Mouse (Mus musculus) spleen, adult 2 months (tissue): ENCODE measurements at regions not wholly inside any gene's neighbourhood (a gene's known extent, or its start where the extent isn't known, plus 50 kb on each side); places are given as distances from the start of the nearest gene placed in this dataset.

Experiments
- DNase-seq, 2 experiments: peaks; one replicate each; pipeline versions ENCODE4 v3.0.0 to v3.0.0-alpha.2; 2012 to 2021; ENCODE audit warnings: low spot score in 2 of 2, low read depth in 1 of 2
- H3K27ac ChIP-seq: fragments of 200-500 bp; 2 replicates; pipeline ENCODE4 v1.5.1; 2012; ENCODE audit warnings: low read length, inconsistent platforms; ENCODE audit not compliant: insufficient read depth
- H3K27me3 ChIP-seq: fragments of 200-500 bp; 2 replicates; pipeline ENCODE4 v1.6.1; 2012; ENCODE audit warnings: mild to moderate bottlenecking, moderate library complexity, low read length, inconsistent platforms; ENCODE audit not compliant: control insufficient read depth, insufficient read depth
- H3K36me3 ChIP-seq: fragments of 200-500 bp; 2 replicates; pipeline ENCODE4 v1.6.1; 2012; ENCODE audit warnings: mild to moderate bottlenecking, low read length, inconsistent platforms; ENCODE audit not compliant: control insufficient read depth, insufficient read depth
- H3K4me1 ChIP-seq: fragments of 200-500 bp; 2 replicates; pipeline ENCODE4 v1.6.1; 2011; ENCODE audit warnings: inconsistent platforms; ENCODE audit not compliant: control insufficient read depth, insufficient read depth, insufficient read length
- H3K4me3 ChIP-seq: fragments of 200-500 bp; 2 replicates; pipeline ENCODE4 v1.5.1; 2011; ENCODE audit warnings: mild to moderate bottlenecking, inconsistent platforms; ENCODE audit not compliant: insufficient read depth, insufficient read length; ENCODE audit errors: extremely low read depth
- CTCF ChIP-seq: fragments of 200-500 bp; IDR thresholded peaks from 2 replicates; pipeline ENCODE4 v1.5.1; 2011; ENCODE audit warnings: mild to moderate bottlenecking, inconsistent platforms; ENCODE audit not compliant: insufficient read depth, insufficient read length, insufficient replicate concordance; ENCODE audit errors: extremely low read depth
- POLR2A ChIP-seq: fragments of 200-500 bp; IDR thresholded peaks from 2 replicates; pipeline ENCODE4 v1.6.1; 2011; ENCODE audit warnings: low read depth, low read length, inconsistent platforms
- WGBS: fragments of 180-500 bp; shearing (Covaris S2); methylation state at CpG from one replicate; pipeline ENCODE4 v1.1.7; 2018; 5-methylcytosine and 5-hydroxymethylcytosine counted together

DNA sequence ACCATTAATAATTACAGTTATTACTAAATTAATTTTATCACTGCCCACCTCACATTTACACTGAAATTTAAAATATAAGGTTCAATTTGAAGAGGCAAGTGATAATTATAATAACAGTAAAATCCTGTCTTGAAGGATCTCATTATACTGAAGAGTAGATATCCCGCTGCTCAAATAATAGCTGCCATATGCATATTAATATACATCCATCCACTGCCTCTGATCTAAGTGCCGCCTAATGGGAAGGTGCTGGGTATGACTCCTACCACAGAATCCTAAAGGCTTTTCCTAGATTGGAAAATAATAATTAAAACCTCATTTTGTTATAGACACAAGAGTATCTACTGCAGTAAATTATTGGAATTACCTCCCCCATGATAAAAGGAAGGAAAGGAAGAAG lies 307.5 kb upstream of the Prkcq start:
- Histone ChIP-seq H3K36me3 (no peaks in the 10 kb centered on the region), H3K27ac (no peak overlapping the region), H3K27me3 (no peaks in the 10 kb centered on the region), H3K4me3 (no peak overlapping the region), H3K4me1 (no peaks in the 10 kb centered on the region)
- TF ChIP-seq CTCF (no peak), POLR2A (no peak)
- no peak for DNase-seq
- 88% methylated on average over 2 of the region's 2 CpGs for WGBS

DNA sequence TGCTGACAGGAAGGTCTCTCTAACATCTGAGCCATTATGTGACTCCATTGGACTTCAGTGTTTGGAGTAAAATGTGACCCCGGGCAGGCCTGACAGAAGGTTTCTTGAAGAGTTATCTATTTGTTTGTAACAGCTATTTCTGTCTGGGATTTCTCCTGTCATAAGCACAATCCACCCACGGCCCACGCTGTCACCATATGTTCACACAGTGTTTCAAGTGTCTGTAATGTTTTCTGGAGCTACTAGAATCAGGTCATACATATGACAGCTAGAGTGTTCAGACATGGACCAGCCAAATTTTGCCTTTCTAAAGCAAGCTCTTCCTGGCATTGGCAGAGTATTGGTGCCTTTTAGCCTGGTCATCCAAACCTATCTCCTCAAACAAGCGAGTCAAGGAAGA lies 297.6 kb upstream of the Prkcq start:
- DNase-seq: no peak
- H3K36me3 ChIP-seq: no peaks in the 10 kb centered on the region
- 88% methylated on average over 4 of the region's 4 CpGs for WGBS
- H3K4me3 ChIP-seq: no peak overlapping the region
- TF ChIP-seq POLR2A (no peak), CTCF (no peak)
- no peaks in the 10 kb centered on the region for H3K27me3 ChIP-seq
- H3K4me1 ChIP-seq: no peaks in the 10 kb centered on the region
- no peak overlapping the region for H3K27ac ChIP-seq

DNA sequence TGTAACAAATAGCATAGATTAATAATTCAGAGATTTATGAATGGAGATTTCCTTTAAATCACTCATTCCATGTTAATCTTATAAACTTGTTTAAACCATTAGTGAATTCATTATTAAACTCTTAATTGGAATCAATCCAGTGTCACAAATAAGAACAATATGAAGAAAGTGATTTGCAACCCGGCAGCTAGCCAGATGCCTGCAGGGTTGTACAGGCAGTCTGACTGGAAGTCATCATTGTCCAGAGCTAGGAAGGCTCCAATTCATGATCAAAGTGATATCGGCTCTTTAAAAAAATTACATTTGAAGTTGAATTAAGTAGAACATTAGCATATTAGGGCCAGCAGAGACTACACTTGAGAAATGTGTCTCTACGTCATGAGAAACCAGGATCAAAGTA lies 270.0 kb upstream of the Prkcq start:
- Histone ChIP-seq H3K36me3 (no peaks in the 10 kb centered on the region), H3K4me1 (no peaks in the 10 kb centered on the region), H3K4me3 (no peak overlapping the region), H3K27me3 (no peaks in the 10 kb centered on the region), H3K27ac (no peak overlapping the region)
- WGBS: 93% methylated on average over 3 of the region's 3 CpGs
- no peak for DNase-seq
- TF ChIP-seq POLR2A: no peak
- no peak for TF ChIP-seq CTCF

DNA sequence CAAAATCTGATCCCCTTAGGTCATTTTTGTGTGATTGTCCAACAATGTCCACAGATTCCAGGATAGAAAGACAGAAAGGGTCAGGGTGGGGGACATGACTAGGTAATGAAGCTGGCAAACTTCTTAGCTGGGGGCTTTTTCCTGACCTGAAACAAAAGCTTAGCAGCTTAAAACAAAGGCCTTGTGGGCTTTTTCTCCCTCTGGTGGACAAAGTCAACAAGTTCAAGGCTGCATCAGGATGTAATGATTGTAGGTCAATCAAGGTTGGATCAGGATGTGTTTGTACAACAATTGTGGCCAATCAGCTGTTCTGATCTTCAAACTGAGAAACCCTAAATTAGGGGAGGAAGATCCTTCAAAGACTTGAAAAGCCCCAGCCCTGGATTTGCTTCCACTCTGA lies 252.0 kb upstream of the Prkcq start:
- Histone ChIP-seq H3K27me3 (no peaks in the 10 kb centered on the region), H3K27ac (no peak overlapping the region), H3K4me1 (no peaks in the 10 kb centered on the region), H3K4me3 (no peak overlapping the region), H3K36me3 (no peaks in the 10 kb centered on the region)
- TF ChIP-seq CTCF (no peak), POLR2A (no peak)
- DNase-seq: no peak

DNA sequence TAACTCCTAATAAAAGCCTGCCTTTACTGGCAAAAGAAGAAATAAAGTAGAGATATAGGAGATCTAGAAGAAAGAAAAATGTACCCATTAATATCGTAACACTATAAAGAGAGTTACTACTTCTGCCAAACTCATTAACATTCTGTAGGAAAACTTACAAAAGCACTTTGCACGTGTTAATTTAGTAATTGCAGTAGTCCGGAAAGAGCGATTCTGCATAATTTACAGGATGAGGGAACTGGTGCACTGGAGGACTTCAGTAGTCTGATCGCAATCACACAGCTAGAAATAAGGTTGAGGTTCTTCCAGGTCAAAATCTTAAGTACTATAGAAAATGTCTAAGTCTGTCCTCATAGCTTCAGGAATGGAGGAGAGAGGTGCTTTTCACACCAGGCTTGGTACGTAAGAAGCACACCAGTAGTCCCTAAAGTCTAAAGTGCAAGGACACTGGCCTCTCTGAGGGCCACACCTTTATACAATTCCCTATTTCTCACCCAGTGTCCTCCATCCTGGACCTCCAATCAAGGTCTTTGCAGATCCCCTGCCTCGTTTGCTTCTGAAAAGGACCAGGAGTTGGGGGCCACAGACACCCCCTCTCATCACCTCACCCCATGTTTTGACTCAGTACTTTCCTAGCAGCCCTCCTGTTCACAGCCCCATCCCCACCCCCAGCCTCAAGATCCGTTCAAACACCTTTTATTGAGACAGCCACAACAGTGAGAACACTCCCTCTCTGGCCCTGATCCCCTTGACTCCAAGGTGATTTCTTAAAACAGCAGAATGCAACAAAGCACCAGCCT lies 251.0 kb upstream of the Prkcq start:
- no peak overlapping the region for H3K27ac ChIP-seq
- H3K27me3 ChIP-seq: no peaks in the 10 kb centered on the region
- DNase-seq: no peak
- WGBS: 71% methylated on average over 8 of the region's 8 CpGs
- H3K36me3 ChIP-seq: no peaks in the 10 kb centered on the region
- no peak overlapping the region for H3K4me3 ChIP-seq
- TF ChIP-seq POLR2A (no peak), CTCF (no peak)
- no peaks in the 10 kb centered on the region for H3K4me1 ChIP-seq

DNA sequence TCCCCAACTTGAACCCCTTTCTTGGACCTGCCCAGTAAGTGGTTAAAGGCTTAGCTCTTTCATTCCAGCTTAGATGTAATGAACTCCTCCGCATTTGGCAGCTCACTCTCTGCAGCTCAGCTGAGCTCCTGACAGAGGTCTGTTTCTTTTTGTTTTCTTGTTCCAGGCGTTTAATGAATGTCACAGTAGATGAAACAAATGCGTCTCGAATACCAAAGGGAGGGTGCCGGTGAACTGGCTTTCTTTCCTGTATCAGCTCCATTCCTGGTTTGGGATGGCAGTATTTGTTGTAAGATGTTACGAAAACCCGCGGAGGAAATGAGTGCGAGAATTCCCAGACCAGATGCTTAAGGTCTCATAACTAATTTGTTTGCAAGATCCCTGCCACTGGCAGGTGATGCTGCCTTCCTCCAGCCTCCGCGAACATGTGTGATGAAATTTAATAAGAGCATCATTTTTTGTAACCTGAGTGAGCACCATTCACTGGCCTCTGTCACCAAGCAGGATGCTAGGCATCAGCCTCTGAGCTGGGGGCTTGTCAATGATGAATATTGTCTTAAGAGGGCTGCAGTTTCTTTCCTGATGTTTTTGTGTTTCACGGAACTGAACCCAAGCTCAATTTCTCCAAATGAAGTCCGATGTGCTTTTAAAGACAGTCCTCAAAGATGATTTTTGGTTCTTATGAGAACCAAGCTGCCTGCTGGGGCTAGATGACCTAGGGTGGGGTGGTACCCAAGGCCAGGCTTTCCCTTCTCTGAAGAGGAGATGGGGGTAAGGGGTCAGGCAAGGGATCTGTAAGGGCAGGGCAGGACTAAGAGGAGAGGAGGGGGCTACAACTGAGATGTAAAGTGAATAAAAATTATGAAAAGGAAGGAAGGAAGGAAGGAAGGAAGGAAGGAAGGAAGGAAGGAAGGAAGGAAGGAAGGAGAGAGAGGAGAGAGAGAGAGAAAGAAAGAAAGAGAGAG lies 250.1 kb upstream of the Prkcq start:
- no peak for TF ChIP-seq CTCF
- no peak for TF ChIP-seq POLR2A
- no peak for DNase-seq
- Histone ChIP-seq H3K27me3 (no peaks in the 10 kb centered on the region), H3K27ac (no peak overlapping the region), H3K4me1 (no peaks in the 10 kb centered on the region), H3K4me3 (no peak overlapping the region), H3K36me3 (no peaks in the 10 kb centered on the region)
- WGBS: 52% methylated on average over 13 of the region's 13 CpGs

DNA sequence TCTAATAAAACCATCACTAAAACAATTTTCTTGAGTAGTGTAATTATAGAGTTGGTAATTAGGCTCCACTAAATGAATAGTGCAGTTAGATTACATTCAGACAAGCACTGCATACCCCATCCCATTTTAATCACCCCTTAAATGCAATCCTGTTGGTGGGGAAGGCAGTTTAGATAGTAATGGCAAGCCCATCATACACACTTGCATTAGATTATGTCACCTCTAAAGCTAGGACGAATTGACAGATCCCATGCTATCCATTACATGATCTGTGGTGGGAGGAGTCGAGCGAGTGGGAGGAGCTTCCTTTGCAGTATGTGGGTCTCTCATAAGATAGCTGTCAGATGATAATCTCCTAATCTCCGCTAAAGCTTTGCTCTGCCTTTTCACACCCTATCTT lies 247.9 kb upstream of the Prkcq start:
- no peaks in the 10 kb centered on the region for H3K36me3 ChIP-seq
- no peaks in the 10 kb centered on the region for H3K4me1 ChIP-seq
- WGBS: 75% methylated on average over 4 of the region's 4 CpGs
- H3K27me3 ChIP-seq: no peaks in the 10 kb centered on the region
- no peak overlapping the region for H3K4me3 ChIP-seq
- no peak for DNase-seq
- TF ChIP-seq CTCF (no peak), POLR2A (no peak)
- H3K27ac ChIP-seq: no peak overlapping the region
